Mouse (Mus musculus): ENCODE data around the gene Cul3. TPM values are rescaled to one million over a fixed set of nuclear protein-coding genes. Genes with fewer than 3 reads are reported as not detected.

The Cul3 gene
- polyA plus RNA-seq, 1 experiment from 2014 or later: 46.4 TPM

GRCm38 (mm10) chr1:80338398-80338797, 1.9 kb downstream of the Cul3 start:
- Histone ChIP-seq H3K27ac (replicated peaks in 1 of 2; ENCODE audit: control insufficient read depth in 1 of 2, insufficient read depth in 1 of 2, low read depth in 2 of 2, low read length in 2 of 2) (no peak overlapping the region), H3K36me3 (ENCODE audit: control insufficient read depth, insufficient read depth, low read length) (0 out of 2 replicates have a peak, but pooled peaks cover 2% of the 10 kb centered on the region), H3K9ac (ENCODE audit: low read length) (peak overlapping the region; percentile 97), H3K4me2 (ENCODE audit: low read length) (peak overlapping the region; percentile 86), H3K4me3 (ENCODE audit: control insufficient read depth in 1 of 2, insufficient read depth in 1 of 2, low read depth in 1 of 2, low read length in 2 of 2) (peak overlapping the region in 1 of 2 experiments; percentile 90; a peak in 2 of 4 replicates), H3K9me3 (ENCODE audit: control insufficient read depth, low read length) (no peaks in the 10 kb centered on the region), H3K4me1 (ENCODE audit: control insufficient read depth in 2 of 2, insufficient read depth in 2 of 2, low read length in 2 of 2) (peaks cover 0 to 37% of the 10 kb centered on the region in 2 experiments; a peak in 2 of 4 replicates), H3K27me3 (ENCODE audit: control insufficient read depth, insufficient read depth, low read length) (no peaks in the 10 kb centered on the region)
- no peak for ATAC-seq (ENCODE audit: insufficient number of reproducible peaks, insufficient read depth, low FRiP score, low read depth)
- WGBS: 5% methylated on average over 1 of the region's 1 CpGs

- Histone ChIP-seq H3K4me2 (ENCODE audit: low read length) (no peak overlapping the region), H3K4me3 (ENCODE audit: control insufficient read depth in 1 of 2, insufficient read depth in 1 of 2, low read depth in 1 of 2, low read length in 2 of 2) (no peak overlapping the region), H3K27me3 (ENCODE audit: control insufficient read depth, insufficient read depth, low read length) (no peaks in the 10 kb centered on the region), H3K9ac (ENCODE audit: low read length) (no peak overlapping the region), H3K9me3 (ENCODE audit: control insufficient read depth, low read length) (no peaks in the 10 kb centered on the region), H3K27ac (replicated peaks in 1 of 2; ENCODE audit: control insufficient read depth in 1 of 2, insufficient read depth in 1 of 2, low read depth in 2 of 2, low read length in 2 of 2) (no peak overlapping the region), H3K36me3 (ENCODE audit: control insufficient read depth, insufficient read depth, low read length) (0 out of 2 replicates have a peak, but pooled peaks cover 2% of the 10 kb centered on the region), H3K4me1 (ENCODE audit: control insufficient read depth in 2 of 2, insufficient read depth in 2 of 2, low read length in 2 of 2) (peaks cover 0 to 41% of the 10 kb centered on the region in 2 experiments; a peak in 2 of 4 replicates)
- ATAC-seq (ENCODE audit: insufficient number of reproducible peaks, insufficient read depth, low FRiP score, low read depth): no peak
- WGBS: 52% methylated on average over 1 of the region's 1 CpGs
These were observed 4.4 kb downstream of the Cul3 start for GRCm38 (mm10) chr1:80335726-80336368.

- Histone ChIP-seq H3K4me3 (ENCODE audit: control insufficient read depth in 1 of 2, insufficient read depth in 1 of 2, low read depth in 1 of 2, low read length in 2 of 2) (no peak overlapping the region), H3K4me2 (ENCODE audit: low read length) (no peak overlapping the region), H3K27me3 (ENCODE audit: control insufficient read depth, insufficient read depth, low read length) (no peaks in the 10 kb centered on the region), H3K9me3 (ENCODE audit: control insufficient read depth, low read length) (no peaks in the 10 kb centered on the region), H3K9ac (ENCODE audit: low read length) (no peak overlapping the region), H3K36me3 (ENCODE audit: control insufficient read depth, insufficient read depth, low read length) (0 out of 2 replicates have a peak, but pooled peaks cover 2% of the 10 kb centered on the region), H3K27ac (replicated peaks in 1 of 2; ENCODE audit: control insufficient read depth in 1 of 2, insufficient read depth in 1 of 2, low read depth in 2 of 2, low read length in 2 of 2) (no peak overlapping the region), H3K4me1 (ENCODE audit: control insufficient read depth in 2 of 2, insufficient read depth in 2 of 2, low read length in 2 of 2) (peaks cover 0 to 45% of the 10 kb centered on the region in 2 experiments; a peak in 2 of 4 replicates)
- 94% methylated on average over 1 of the region's 1 CpGs for WGBS
- no peak for ATAC-seq (ENCODE audit: insufficient number of reproducible peaks, insufficient read depth, low FRiP score, low read depth)
These were observed 5.2 kb downstream of the Cul3 start for GRCm38 (mm10) chr1:80335118-80335517.

- no peaks in the 10 kb centered on the region for H3K27me3 ChIP-seq (ENCODE audit: control insufficient read depth, insufficient read depth, low read length)
- H3K4me1 ChIP-seq (ENCODE audit: control insufficient read depth in 2 of 2, insufficient read depth in 2 of 2, low read length in 2 of 2): peaks cover 0 to 29% of the 10 kb centered on the region in 2 experiments; a peak in 2 of 4 replicates
- 71% methylated on average over 2 of the region's 2 CpGs for WGBS
- no peak overlapping the region for H3K27ac ChIP-seq (replicated peaks in 1 of 2; ENCODE audit: control insufficient read depth in 1 of 2, insufficient read depth in 1 of 2, low read depth in 2 of 2, low read length in 2 of 2)
- H3K9ac ChIP-seq (ENCODE audit: low read length): no peak overlapping the region
- H3K9me3 ChIP-seq (ENCODE audit: control insufficient read depth, low read length): no peaks in the 10 kb centered on the region
- 0 out of 2 replicates have a peak, but pooled peaks cover 2% of the 10 kb centered on the region for H3K36me3 ChIP-seq (ENCODE audit: control insufficient read depth, insufficient read depth, low read length)
- no peak for ATAC-seq (ENCODE audit: insufficient number of reproducible peaks, insufficient read depth, low FRiP score, low read depth)
- 0 out of 2 replicates have a peak overlapping the region, but pooled peaks have one; percentile 18 for H3K4me2 ChIP-seq (ENCODE audit: low read length)
- H3K4me3 ChIP-seq (ENCODE audit: control insufficient read depth in 1 of 2, insufficient read depth in 1 of 2, low read depth in 1 of 2, low read length in 2 of 2): no peak overlapping the region
These were observed 9.3 kb downstream of the Cul3 start for GRCm38 (mm10) chr1:80330970-80331369.

- Histone ChIP-seq H3K4me3 (ENCODE audit: control insufficient read depth in 1 of 2, insufficient read depth in 1 of 2, low read depth in 1 of 2, low read length in 2 of 2) (no peak overlapping the region), H3K27me3 (ENCODE audit: control insufficient read depth, insufficient read depth, low read length) (no peaks in the 10 kb centered on the region), H3K4me1 (ENCODE audit: control insufficient read depth in 2 of 2, insufficient read depth in 2 of 2, low read length in 2 of 2) (peaks cover 0 to 12% of the 10 kb centered on the region in 2 experiments; a peak in 2 of 4 replicates), H3K9me3 (ENCODE audit: control insufficient read depth, low read length) (no peaks in the 10 kb centered on the region), H3K9ac (ENCODE audit: low read length) (no peak overlapping the region), H3K27ac (replicated peaks in 1 of 2; ENCODE audit: control insufficient read depth in 1 of 2, insufficient read depth in 1 of 2, low read depth in 2 of 2, low read length in 2 of 2) (no peak overlapping the region), H3K4me2 (ENCODE audit: low read length) (no peak overlapping the region), H3K36me3 (ENCODE audit: control insufficient read depth, insufficient read depth, low read length) (peaks cover 10% of the 10 kb centered on the region)
- WGBS: 74% methylated on average over 2 of the region's 2 CpGs
- no peak for ATAC-seq (ENCODE audit: insufficient number of reproducible peaks, insufficient read depth, low FRiP score, low read depth)
These were observed 14.5 kb downstream of the Cul3 start for GRCm38 (mm10) chr1:80325761-80326160.

- no peaks in the 10 kb centered on the region for H3K27me3 ChIP-seq (ENCODE audit: control insufficient read depth, insufficient read depth, low read length)
- H3K36me3 ChIP-seq (ENCODE audit: control insufficient read depth, insufficient read depth, low read length): peaks cover 14% of the 10 kb centered on the region
- no peak overlapping the region for H3K27ac ChIP-seq (replicated peaks in 1 of 2; ENCODE audit: control insufficient read depth in 1 of 2, insufficient read depth in 1 of 2, low read depth in 2 of 2, low read length in 2 of 2)
- H3K4me1 ChIP-seq (ENCODE audit: control insufficient read depth in 2 of 2, insufficient read depth in 2 of 2, low read length in 2 of 2): peaks cover 0 to 9% of the 10 kb centered on the region in 2 experiments; a peak in 2 of 4 replicates
- no peak overlapping the region for H3K9ac ChIP-seq (ENCODE audit: low read length)
- ATAC-seq (ENCODE audit: insufficient number of reproducible peaks, insufficient read depth, low FRiP score, low read depth): no peak
- no peak overlapping the region for H3K4me3 ChIP-seq (ENCODE audit: control insufficient read depth in 1 of 2, insufficient read depth in 1 of 2, low read depth in 1 of 2, low read length in 2 of 2)
- H3K9me3 ChIP-seq (ENCODE audit: control insufficient read depth, low read length): no peaks in the 10 kb centered on the region
- H3K4me2 ChIP-seq (ENCODE audit: low read length): no peak overlapping the region
These were observed 15.9 kb downstream of the Cul3 start for GRCm38 (mm10) chr1:80324370-80324769.

- no peak overlapping the region for H3K9ac ChIP-seq (ENCODE audit: low read length)
- WGBS: 90% methylated on average over 3 of the region's 3 CpGs
- no peak overlapping the region for H3K4me2 ChIP-seq (ENCODE audit: low read length)
- H3K9me3 ChIP-seq (ENCODE audit: control insufficient read depth, low read length): no peaks in the 10 kb centered on the region
- no peak overlapping the region for H3K27ac ChIP-seq (replicated peaks in 1 of 2; ENCODE audit: control insufficient read depth in 1 of 2, insufficient read depth in 1 of 2, low read depth in 2 of 2, low read length in 2 of 2)
- no peak for ATAC-seq (ENCODE audit: insufficient number of reproducible peaks, insufficient read depth, low FRiP score, low read depth)
- no peaks in the 10 kb centered on the region for H3K4me1 ChIP-seq (ENCODE audit: control insufficient read depth in 2 of 2, insufficient read depth in 2 of 2, low read length in 2 of 2)
- no peak overlapping the region for H3K4me3 ChIP-seq (ENCODE audit: control insufficient read depth in 1 of 2, insufficient read depth in 1 of 2, low read depth in 1 of 2, low read length in 2 of 2)
- H3K27me3 ChIP-seq (ENCODE audit: control insufficient read depth, insufficient read depth, low read length): no peaks in the 10 kb centered on the region
- H3K36me3 ChIP-seq (ENCODE audit: control insufficient read depth, insufficient read depth, low read length): peaks cover 4% of the 10 kb centered on the region; the same call in 1 of the 2 replicates
These were observed 24.7 kb downstream of the Cul3 start for GRCm38 (mm10) chr1:80315533-80316045.
